Mouse (Mus musculus) hindlimb bud, embryonic 11.5 days (tissue): ENCODE measurements at regions not wholly inside any gene's neighbourhood (a gene's known extent, or its start where the extent isn't known, plus 50 kb on each side); places are given as distances from the start of the nearest gene placed in this dataset.
A peak's percentile ranks its signal among the peaks of the same experiment; 100 is the strongest.

Experiments
- DNase-seq: peaks from one replicate; pipeline ENCODE4 v3.0.0-alpha.2; 2012; ENCODE audit warnings: low read depth, low spot score; ENCODE audit errors: extremely low spot score

DNA sequence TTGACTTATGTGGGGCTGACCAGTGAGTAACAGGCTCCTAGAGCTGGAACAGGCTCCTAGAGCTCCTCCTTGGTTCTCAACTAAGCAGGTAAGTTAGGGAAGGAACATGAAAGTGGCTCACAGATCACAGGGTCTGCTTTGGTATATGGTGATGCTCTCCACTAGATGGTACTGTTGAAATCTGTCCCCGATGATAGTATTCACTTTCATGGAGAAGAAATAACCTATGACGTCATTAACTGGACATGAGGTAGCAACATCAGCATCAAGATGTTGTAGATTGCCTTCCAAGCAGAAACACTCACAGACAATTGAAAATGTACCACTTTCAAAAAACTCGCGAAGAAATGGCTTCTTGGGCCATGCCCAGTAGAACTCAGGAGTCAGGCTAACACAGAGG lies 195.3 kb upstream of the Atp5g3 start:
- no peak for DNase-seq

- no peak for DNase-seq
These were observed 188.7 kb upstream of the Atp5g3 start for GRCm38 (mm10) chr2:74099671-74100372.

- DNase-seq, result no peak
These were observed 185.7 kb upstream of the Atp5g3 start for GRCm38 (mm10) chr2:74096809-74097208.

DNA sequence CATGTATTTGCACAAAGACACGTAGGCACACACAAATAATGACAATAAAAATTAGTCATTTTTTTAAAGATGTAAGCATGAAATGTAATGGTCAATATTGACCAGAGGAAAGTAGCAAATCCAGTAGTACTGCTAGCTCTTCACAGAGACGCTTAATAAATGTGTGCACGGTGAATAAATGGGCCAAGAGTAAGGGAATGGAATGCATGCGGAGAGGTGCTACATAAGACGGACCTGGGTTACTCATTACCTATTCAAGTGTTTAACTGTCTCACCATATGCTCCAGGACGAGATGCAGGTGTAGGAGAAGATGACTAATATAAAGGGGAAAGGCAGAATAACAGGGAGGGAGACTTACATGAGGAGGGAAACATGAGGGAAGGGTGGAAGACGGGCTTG lies 182.4 kb upstream of the Atp5g3 start:
- DNase-seq, result no peak

- no peak for DNase-seq
These were observed 176.2 kb upstream of the Atp5g3 start for GRCm38 (mm10) chr2:74087375-74087774.

DNA sequence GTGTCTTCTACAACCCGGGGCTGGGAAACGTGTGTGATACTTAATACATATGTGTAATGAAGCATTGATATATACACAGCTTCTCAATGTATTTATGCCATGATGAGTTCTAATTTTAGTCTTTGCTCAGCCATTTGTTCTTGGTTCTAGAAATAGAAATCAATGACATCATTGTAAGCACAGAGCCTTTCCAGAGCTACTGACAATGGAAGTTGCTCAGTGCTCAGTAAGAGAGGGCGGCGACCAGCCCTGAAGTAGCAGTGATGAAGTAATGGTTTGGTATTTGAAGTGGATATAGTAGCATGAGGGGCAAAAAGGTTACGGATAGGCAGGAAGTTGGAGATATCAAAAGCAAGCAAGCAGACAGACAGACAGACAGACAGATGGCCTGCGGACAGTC lies 173.8 kb upstream of the Atp5g3 start:
- no peak for DNase-seq

GRCm38 (mm10) chr2:74076774-74077173 lies 165.6 kb upstream of the Atp5g3 start:
- DNase-seq, result no peak

- no peak for DNase-seq
These were observed 164.4 kb upstream of the Atp5g3 start for GRCm38 (mm10) chr2:74075566-74075965.

DNA sequence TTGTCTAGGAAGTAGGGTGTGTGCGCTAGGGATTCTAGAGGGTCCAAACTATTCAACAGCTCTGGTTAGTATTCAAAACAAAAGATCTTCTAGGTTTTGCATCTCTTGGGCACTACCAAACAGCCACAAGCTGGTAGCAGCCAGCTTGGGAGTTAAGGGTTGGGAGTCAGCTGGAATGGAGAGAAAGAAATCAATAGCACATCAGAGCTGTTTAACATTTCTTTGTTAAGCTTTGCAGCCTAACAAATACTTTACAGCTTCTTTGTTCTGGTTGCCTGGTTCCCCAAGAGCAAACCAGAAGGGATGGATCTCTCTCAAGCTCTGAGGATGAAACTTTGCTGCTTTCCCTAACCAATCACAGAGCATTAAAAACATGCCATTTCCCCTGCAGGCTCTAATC lies 162.3 kb upstream of the Atp5g3 start:
- DNase-seq, result no peak

- DNase-seq, result peak; percentile 73
These were observed 155.5 kb upstream of the Atp5g3 start for GRCm38 (mm10) chr2:74066652-74067051.

DNA sequence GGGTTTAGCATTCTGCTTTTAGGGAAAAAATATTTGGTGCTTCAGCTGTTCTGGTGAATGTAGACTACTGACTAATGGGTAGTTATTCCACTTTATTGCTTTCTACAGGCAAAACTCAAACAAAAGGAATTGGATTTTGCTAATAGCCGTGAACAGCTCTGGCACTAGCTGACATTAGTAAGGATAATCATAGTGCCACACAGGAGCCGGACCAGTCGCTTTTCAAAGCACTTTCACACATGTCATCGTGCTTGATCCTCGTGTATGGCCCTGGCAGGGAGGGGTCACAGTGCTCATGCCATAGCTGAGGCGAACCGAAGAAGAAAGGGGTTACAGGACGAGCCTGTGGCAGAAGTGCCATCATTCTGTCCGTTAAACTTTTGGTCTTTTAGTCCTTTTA lies 153.2 kb upstream of the Atp5g3 start:
- no peak for DNase-seq

DNA sequence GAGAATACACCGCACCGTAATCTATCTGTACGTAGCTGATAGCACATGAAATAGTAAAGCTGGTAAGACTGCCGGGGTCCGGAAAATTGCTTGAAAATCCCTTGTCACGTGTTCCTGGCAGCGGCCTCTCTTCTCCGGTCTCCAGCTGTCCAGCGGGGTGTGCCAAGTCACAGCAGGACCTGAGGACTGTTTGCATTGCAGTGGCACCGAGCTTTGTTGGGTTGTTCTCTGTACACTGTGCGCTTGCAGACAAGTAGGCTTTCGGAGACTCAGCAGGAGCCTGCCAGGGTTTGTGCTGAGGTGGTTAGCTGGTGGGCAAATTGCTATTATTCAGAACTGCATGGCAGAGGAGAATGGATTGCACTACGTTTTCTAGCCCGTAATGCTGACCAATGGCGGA lies 152.7 kb upstream of the Atp5g3 start:
- DNase-seq, result no peak

GRCm38 (mm10) chr2:74063302-74063701 lies 152.2 kb upstream of the Atp5g3 start:
- DNase-seq, result no peak

DNA sequence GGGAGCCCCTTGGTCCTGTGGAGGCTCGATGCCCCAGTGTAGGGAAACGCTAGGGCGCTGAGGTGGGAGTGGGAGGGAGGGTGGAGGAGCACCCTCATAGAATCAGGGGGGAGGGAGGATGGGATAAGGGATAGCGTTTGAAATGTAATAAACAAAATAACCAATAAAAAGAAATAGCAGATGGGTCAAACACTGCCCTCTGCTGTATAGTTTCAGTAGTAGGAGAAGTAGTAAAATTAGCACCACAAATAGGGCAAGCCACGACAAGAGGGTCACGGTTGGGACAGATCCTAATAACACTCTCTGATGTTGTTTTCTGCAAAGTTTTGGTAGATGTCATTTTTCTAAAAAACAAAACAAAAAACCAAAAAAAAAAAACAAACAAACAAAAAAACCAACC lies 131.3 kb upstream of the Atp5g3 start:
- no peak for DNase-seq

DNA sequence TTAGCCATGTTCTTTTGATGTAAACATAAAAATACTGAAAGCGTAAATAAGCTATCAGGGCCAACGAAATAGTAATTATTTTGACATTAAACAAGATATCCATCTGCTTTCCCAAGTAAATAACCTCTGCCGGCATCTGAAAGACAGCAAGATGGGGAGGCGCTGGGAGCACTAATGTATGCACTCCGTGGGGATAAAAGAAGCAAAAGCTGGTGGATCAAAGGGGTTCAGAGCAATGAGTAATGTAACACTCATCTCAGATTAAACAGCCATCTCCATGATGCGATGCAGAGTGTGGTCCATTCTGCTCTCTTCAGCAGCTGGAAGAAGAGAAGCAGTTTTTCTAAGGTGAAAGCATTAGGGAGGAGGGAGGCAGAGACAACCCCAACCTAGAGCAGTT lies 128.5 kb upstream of the Atp5g3 start:
- DNase-seq, result no peak

- DNase-seq, result no peak
These were observed 124.9 kb upstream of the Atp5g3 start for GRCm38 (mm10) chr2:74036043-74036442.

DNA sequence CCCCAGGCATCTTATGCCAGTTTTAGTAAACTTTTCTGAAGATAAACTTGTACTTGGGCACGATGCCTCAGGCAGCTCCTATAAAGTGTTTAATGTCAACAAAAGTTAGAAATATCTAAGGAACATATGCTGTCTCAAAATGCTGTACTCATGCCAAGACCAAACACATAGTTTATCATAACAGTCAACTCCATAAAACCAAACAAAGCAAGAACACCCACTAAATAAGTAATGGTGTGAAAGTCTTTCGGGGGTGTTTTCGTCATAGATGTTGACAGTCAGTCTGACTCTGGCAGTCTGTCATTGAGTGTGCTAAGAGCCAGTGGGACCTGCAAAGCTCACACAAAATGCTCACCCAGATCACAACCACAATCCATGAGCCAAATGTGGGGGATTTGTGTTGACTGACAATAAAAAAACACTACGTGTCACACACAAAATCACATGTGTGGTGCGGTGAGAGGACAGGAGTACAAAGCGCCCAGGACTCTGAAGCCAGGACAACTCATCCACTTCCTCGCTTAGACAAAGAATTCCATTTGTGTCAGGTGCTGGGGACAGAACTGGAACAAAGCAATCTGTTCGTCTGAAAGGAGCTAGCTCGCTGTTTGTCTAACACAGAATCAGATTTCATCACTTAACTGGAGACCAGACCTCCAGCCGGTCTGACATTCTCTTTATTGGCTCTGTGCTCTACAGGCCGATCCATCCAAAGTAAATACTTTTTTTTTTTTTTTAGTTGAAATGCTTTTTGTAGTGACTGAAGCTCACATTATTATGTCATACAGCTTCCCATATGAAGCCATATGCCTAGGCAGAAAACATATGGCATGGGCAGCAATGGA lies 121.3 kb upstream of the Atp5g3 start:
- no peak for DNase-seq

DNA sequence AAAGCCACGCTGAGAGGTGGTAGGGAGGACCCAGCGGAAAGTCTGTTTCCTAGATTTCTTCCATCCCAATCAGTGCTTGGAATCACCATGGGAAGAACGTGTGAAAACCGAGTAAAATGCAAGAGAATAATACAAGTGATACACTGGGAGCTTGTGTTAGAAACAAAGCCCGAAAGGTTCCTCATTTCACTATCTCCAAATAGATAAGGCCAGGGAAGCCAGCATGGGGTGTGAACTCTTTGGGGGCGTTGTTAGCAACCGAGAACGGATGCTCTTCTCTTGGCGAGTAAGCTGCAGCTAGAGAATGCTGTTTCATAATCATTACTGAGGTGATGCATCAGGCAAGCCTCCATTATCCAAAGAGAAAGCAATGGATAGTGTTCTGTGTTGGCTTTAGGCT lies 118.8 kb upstream of the Atp5g3 start:
- no peak for DNase-seq

- DNase-seq, result peak; percentile 33
These were observed 116.4 kb upstream of the Atp5g3 start for GRCm38 (mm10) chr2:74027404-74028104.

GRCm38 (mm10) chr2:74015146-74015545 lies 104.0 kb upstream of the Atp5g3 start:
- DNase-seq, result no peak

DNA sequence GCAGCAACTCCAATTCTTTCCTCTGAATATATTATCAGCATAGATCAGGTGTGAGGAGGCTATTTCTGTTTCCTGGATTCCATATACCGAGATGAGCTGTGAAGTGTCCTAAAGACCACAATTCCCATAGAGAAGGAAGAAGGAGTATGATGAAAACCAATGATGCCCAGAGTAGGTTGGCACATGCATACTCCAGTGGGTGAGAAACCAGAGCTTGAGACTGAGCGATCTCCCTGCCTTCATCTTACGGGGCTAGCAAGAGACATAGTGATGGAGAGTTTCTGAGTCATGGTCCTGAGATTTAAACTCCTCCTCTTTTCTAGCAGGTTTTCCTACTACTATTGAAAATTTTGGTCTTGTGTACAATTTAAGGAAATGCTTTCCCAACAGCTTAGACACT lies 103.1 kb upstream of the Atp5g3 start:
- no peak for DNase-seq

- DNase-seq, result no peak
These were observed 87.4 kb upstream of the Atp5g3 start for GRCm38 (mm10) chr2:73998531-73998930.
